Mouse (Mus musculus) midbrain, embryonic 16.5 days (tissue): Measurements from ENCODE around the gene Arl16. TPM values are rescaled to one million over a fixed set of nuclear protein-coding genes. Genes with fewer than 3 reads are reported as not detected.
"Not testable (repeated sequence)": the region's sequence is repeated elsewhere in the genome, so short reads cannot be mapped to it uniquely, and the experiment has no call there.

Source experiments
- ATAC-seq: fragments of 200-750 bp; cut with Nextera tagmentation; 2 replicates; pipeline ENCODE4 v1.8.0; 2017; ENCODE audit warnings: moderate TSS enrichment
- H3K27ac ChIP-seq: fragments of 300-500 bp; sonication (generic); 2 replicates; pipeline ENCODE4 v1.5.1; 2014; ENCODE audit warnings: mild to moderate bottlenecking, low read length, mixed read lengths
- H3K27me3 ChIP-seq: fragments of 300-500 bp; sonication (generic); 2 replicates; pipeline ENCODE4 v1.6.1; 2014; ENCODE audit warnings: low read depth, low read length, mixed read lengths; ENCODE audit not compliant: control insufficient read depth, insufficient read depth
- H3K36me3 ChIP-seq: fragments of 300-500 bp; sonication (generic); 2 replicates; pipeline ENCODE4 v1.6.1; 2014; ENCODE audit warnings: mild to moderate bottlenecking, low read length, moderate library complexity, mixed read lengths; ENCODE audit not compliant: control insufficient read depth, insufficient read depth
- H3K4me1 ChIP-seq: fragments of 300-500 bp; sonication (generic); 2 replicates; pipeline ENCODE4 v1.6.1; 2014; ENCODE audit warnings: mild to moderate bottlenecking, low read length, mixed read lengths; ENCODE audit not compliant: control insufficient read depth, insufficient read depth
- H3K4me2 ChIP-seq: fragments of 300-500 bp; sonication (generic); 2 replicates; pipeline ENCODE4 v1.6.1; 2014; ENCODE audit warnings: mild to moderate bottlenecking, low read length, mixed read lengths
- H3K4me3 ChIP-seq: fragments of 300-500 bp; sonication (generic); 2 replicates; pipeline ENCODE4 v1.5.1; 2014; ENCODE audit warnings: low read depth, mild to moderate bottlenecking, low read length, moderate library complexity, mixed read lengths
- H3K9ac ChIP-seq: fragments of 300-500 bp; sonication (generic); 2 replicates; pipeline ENCODE4 v1.6.1; 2014; ENCODE audit warnings: low read depth, low read length, mixed read lengths
- H3K9me3 ChIP-seq: fragments of 300-500 bp; sonication (generic); replicated peaks from 2 replicates; pipeline ENCODE4 v1.6.1; 2014; ENCODE audit warnings: mild to moderate bottlenecking, low read length, mixed read lengths; ENCODE audit not compliant: control insufficient read depth, poor library complexity, severe bottlenecking
- WGBS: fragments of 180-500 bp; shearing (Covaris S2); extraction: QIAGEN DNeasy Blood & Tissue Kit; methylation state at CpG from one replicate; pipeline ENCODE4 v1.1.7; 2014; 5-methylcytosine and 5-hydroxymethylcytosine counted together
- polyA plus RNA-seq: library from polyadenylated mRNA; unstranded; fragments of >200 nt; fragmentation: Nextera tagmentation; extraction: Ambion mirVana; gene quantifications from 2 replicates; pipeline ENCODE4 v1.2.1, GENCODE M21; 2015

Gene Arl16
- polyA plus RNA-seq, result 51.5 and 58.7 TPM in 2 replicates

DNA sequence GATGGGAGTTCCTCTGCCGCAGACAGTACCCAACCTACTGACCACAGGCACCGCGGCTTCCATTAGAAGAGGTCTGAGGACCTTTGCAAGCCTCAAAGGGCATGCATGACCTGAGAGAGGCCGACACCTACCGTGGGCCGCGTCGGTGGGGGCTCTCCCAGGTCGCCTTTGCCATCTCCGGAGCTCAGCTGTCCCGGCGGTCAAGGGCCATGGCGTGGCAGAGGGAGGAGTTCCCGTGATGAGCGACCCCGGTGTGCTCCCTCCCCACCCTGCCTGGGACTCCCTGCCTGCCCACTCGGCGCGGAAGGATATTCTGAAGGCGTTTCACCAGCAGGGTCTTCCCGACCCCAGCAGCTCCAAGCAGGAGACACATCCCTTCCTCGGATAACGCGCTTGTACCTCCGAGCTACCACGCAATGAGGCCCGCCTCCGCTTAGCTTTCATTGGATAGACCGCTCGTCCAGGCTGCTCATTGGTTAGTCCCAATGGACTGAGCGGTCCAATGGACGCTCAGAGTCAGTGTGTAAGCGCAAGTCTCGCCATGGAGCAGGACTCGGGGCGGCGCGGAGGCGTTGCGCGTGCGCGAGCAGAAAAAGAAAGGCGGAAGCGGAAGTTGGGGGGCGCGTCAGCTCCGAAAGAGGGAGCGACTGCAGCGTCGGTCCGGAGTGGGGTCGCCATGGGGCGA lies at the start of gene Arl16:
Arl16 (minus strand) TSS at position 557 of the 685 bp plus-strand sequence.
- H3K4me2 ChIP-seq, result peak within 1 kb of the TSS; percentile 95
- H3K27me3 ChIP-seq, result no peaks in the 10 kb centered on the region
- H3K4me1 ChIP-seq, result peaks cover 20% of the 10 kb centered on the region
- H3K9ac ChIP-seq, result peak within 1 kb of the TSS; percentile 95
- WGBS, result under 1% methylated on average over 52 of the region's 54 CpGs
- no peaks in the 10 kb centered on the region for H3K9me3 ChIP-seq
- peak within 1 kb of the TSS; percentile 94 for H3K4me3 ChIP-seq
- peak within 1 kb of the TSS; percentile 88 for H3K27ac ChIP-seq
- peak; percentile 100 for ATAC-seq
- peaks cover 26% of the 10 kb centered on the region for H3K36me3 ChIP-seq

DNA sequence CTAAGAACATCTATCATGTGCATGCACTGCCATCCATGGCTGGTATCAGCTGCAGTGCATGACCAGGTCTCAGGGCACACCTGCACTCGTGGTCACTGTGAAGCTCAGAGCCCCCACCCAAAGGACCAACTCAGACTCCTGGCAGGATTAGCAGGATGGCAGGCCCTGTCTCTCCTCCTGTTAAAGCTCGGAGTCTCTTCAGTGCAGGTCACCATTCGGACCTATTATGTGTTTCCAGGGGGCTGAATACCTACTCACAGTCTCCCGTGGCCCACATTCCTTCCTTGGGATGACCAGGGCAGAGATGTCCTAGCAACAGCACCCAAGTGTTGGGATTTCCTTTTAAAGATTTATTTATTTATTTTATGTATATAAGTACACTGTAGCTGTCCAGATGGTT lies 49.7 kb upstream of the Arl16 start:
- H3K4me2 ChIP-seq, result no peak overlapping the region
- H3K27ac ChIP-seq, result no peak overlapping the region
- no peaks in the 10 kb centered on the region for H3K4me1 ChIP-seq
- no peaks in the 10 kb centered on the region for H3K36me3 ChIP-seq
- H3K27me3 ChIP-seq, result no peaks in the 10 kb centered on the region
- no peaks in the 10 kb centered on the region for H3K9me3 ChIP-seq
- no peak for ATAC-seq
- no peak overlapping the region for H3K9ac ChIP-seq
- H3K4me3 ChIP-seq, result no peak overlapping the region
- WGBS, result 69% methylated on average over 4 of the region's 4 CpGs

DNA sequence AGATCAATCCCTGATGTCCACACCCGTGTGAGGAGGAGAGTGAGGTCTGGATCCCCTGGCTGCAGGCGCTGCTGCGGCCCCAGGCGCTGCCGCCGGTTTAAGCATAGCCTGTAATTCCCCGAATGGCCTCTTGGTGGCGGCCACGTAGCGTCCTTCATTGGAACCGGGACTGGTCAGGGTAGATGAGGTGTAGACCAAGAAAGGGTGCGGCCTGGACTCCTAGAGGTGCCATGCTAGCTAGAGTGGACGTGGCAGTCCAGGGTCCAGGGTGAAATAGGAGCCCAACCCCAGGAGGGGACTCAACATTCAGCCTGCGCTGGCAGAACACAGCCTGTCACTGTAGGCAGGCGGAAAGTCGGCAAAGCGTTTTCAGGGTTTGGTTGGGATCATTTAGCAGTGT lies 48.2 kb upstream of the Arl16 start:
- H3K36me3 ChIP-seq, result no peaks in the 10 kb centered on the region
- H3K27me3 ChIP-seq, result no peaks in the 10 kb centered on the region
- H3K27ac ChIP-seq, result no peak overlapping the region
- H3K9me3 ChIP-seq, result no peaks in the 10 kb centered on the region
- no peaks in the 10 kb centered on the region; the same call in 1 of the 2 replicates for H3K4me1 ChIP-seq
- H3K4me2 ChIP-seq, result no peak overlapping the region
- H3K9ac ChIP-seq, result 0 out of 2 replicates have a peak overlapping the region, but pooled peaks have one; percentile 34
- 15% methylated on average over 17 of the region's 17 CpGs for WGBS
- H3K4me3 ChIP-seq, result no peak overlapping the region
- no peak for ATAC-seq

DNA sequence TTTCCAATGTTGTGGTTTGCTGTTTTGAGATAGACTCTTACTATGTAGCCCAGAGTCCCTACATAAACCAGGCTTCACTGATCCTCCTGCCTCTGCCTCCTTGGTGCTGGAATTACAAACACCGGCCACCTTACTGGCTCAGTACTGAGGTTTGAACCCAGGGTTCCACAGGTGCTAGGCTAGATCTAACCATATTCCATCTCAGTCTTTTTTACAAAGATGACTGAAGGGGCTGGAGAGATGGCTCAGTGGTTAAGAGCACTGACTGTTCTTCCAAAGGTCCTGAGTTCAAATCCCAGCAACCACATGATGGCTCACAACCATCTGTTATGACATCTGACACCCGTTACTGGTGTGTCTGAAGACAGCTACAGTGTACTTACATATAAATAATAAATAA lies 46.9 kb upstream of the Arl16 start:
- not testable (repeated sequence) for H3K27me3 ChIP-seq, H3K4me3 ChIP-seq, H3K27ac ChIP-seq, ATAC-seq, H3K4me1 ChIP-seq, H3K36me3 ChIP-seq, H3K9ac ChIP-seq, H3K9me3 ChIP-seq, H3K4me2 ChIP-seq
- WGBS, result 83% methylated on average over 2 of the region's 2 CpGs

DNA sequence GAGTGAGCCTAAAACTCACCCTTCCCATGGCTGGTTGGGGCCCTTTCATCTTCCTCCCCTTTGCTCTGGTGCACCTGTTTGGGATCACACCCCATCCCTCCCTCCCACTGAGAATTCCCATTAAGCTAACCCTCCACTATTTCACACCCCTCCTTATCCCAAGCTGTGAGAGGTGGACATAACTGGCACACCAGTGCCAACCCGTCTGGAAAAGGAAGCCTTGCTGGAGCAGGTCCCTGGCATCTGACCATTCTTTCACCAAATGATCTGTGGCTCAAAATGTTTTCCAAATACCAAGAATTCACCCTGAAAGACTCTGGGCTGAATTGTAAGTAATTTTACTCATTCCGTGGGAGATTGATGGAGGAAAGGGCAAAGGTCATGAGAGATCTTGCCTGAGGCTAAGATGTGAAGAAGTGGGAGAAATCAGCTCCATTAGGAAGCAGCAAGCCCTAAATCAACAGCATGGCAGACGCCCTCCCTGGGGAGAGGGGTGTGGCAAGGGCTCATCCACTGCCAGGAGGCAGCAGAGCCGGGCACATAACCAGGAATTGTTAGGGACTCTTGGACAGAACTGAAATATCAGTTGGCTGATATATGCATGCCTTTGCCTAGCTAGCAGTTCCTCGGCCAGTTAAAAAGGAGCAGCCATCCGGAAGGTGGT lies 45.5 kb upstream of the Arl16 start:
- 56% methylated on average over 6 of the region's 6 CpGs for WGBS
- Histone ChIP-seq H3K4me1 (peaks cover 2% of the 10 kb centered on the region; the same call in 1 of the 2 replicates), H3K27me3 (no peaks in the 10 kb centered on the region), H3K27ac (no peak overlapping the region), H3K9ac (no peak overlapping the region), H3K36me3 (no peaks in the 10 kb centered on the region), H3K4me3 (no peak overlapping the region), H3K9me3 (no peaks in the 10 kb centered on the region), H3K4me2 (no peak overlapping the region)
- ATAC-seq, result no peak

DNA sequence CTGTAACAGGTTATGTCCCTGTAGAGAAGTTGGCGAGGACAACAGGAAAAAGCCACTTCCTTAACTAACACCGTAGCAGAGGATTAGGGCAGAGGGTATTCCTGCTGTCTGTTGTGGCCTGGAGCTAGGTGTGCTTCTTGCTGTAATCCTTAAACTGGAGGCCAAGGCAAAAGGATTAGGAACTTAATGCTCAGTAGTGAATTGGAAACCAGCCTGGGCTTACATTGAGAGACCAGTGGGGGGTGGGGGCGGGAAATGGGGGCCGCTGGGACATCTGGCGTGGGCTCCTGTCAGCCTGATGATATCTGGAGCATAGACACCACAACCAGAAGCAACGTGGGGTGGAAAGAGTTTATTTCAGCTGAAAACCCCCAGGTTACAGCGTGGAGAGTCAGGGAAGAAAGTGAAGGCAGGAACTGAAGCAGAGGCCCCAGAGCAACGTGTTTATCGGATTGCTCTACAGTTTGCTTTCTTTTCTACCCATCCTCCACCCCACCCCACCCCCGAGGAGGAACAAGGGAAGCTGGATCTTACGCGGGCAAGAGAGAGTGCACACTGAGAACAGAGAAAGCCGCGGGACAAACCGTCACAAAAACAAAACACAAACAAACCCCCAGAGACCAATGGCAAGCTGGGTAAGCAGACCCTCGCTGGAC lies 43.1 kb upstream of the Arl16 start:
- Histone ChIP-seq H3K27ac (no peak overlapping the region), H3K27me3 (no peaks in the 10 kb centered on the region), H3K9ac (no peak overlapping the region), H3K4me3 (no peak overlapping the region), H3K9me3 (no peaks in the 10 kb centered on the region), H3K4me2 (peak overlapping the region; percentile 36), H3K36me3 (no peaks in the 10 kb centered on the region), H3K4me1 (peaks cover 2% of the 10 kb centered on the region; the same call in 1 of the 2 replicates)
- 3% methylated on average over 16 of the region's 16 CpGs for WGBS
- no peak for ATAC-seq

DNA sequence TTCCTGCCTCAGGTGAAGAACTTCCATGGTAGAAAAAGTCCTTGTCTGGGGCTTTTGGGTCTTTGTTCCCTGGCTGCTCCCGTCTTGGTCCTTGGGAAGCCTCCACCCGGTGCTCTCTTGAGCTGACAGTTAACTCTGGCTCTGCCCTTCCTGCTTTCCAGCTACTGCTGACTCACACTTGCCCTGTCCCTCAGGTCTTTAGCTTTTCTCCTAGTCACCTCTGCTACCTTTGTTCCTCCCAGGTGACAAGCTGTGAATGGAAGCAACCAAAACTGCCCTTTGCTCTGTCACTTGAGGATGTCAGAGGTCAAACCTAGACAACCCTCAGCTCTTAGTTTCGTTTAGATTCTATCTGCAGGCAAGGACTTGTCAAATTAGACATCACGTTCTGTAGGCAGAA lies 42.5 kb upstream of the Arl16 start:
- no peaks in the 10 kb centered on the region for H3K27me3 ChIP-seq
- no peak overlapping the region for H3K9ac ChIP-seq
- H3K27ac ChIP-seq, result no peak overlapping the region
- WGBS, result 22% methylated on average over 4 of the region's 4 CpGs
- H3K4me3 ChIP-seq, result no peak overlapping the region
- ATAC-seq, result no peak
- H3K4me2 ChIP-seq, result no peak overlapping the region
- no peaks in the 10 kb centered on the region for H3K9me3 ChIP-seq
- H3K36me3 ChIP-seq, result no peaks in the 10 kb centered on the region
- peaks cover 2% of the 10 kb centered on the region; the same call in 1 of the 2 replicates for H3K4me1 ChIP-seq

DNA sequence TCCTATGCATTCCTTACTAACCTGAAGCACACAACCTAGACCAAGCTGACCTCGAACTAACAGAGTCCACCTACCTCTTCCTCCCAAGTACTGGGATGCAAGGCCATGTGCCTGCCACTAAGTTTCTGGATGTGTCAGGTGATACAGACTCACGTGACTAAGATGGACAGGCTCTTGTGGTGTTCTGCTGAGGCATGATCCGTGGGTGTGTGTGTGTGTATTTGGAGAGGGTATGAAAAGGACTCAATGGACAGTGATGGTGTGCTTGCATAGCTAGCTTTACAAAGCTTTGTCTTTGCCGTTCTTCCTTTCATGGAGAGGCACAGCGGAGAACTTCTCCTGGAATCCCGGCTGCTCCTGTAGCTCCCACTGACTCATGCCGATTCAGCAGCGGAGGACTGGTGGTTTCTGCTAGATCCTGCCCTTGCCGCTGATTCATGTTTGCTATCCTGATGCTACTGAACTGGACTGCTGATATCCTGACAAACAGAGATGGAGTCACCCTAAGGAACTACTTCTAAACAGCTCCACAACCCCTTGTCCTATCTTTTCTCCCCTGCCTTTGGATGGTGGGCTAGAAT lies 41.0 kb upstream of the Arl16 start:
- Histone ChIP-seq H3K27ac (no peak overlapping the region), H3K4me2 (no peak overlapping the region), H3K9ac (no peak overlapping the region), H3K36me3 (no peaks in the 10 kb centered on the region), H3K9me3 (no peaks in the 10 kb centered on the region), H3K4me3 (no peak overlapping the region), H3K4me1 (peaks cover 2% of the 10 kb centered on the region; the same call in 1 of the 2 replicates), H3K27me3 (no peaks in the 10 kb centered on the region)
- WGBS, result 86% methylated on average over 9 of the region's 9 CpGs
- no peak for ATAC-seq
